Mouse (Mus musculus) stomach, postnatal 0 days (tissue): Measurements from ENCODE around the gene St3gal4.

Source experiments
- CTCF ChIP-seq: IDR thresholded peaks from 2 replicates; pipeline ENCODE4 v1.5.1; 2016; ENCODE audit warnings: antibody characterized with exemption, low read depth, mild to moderate bottlenecking, moderate library complexity
- EP300 ChIP-seq: optimal IDR thresholded peaks from 2 replicates; pipeline ENCODE3; 2016; ENCODE audit warnings: antibody characterized with exemption

GRCm38 (mm10) chr9:35097901-35098300 is 21.2 kb downstream of the St3gal4 start:
- TF ChIP-seq CTCF (no peak), EP300 (no peak)
